Mouse (Mus musculus) heart, adult 9 months (tissue): ENCODE measurements at regions not wholly inside any gene's neighbourhood (a gene's known extent, or its start where the extent isn't known, plus 50 kb on each side); places are given as distances from the start of the nearest gene placed in this dataset.

Source experiments
- DNase-seq, 2 experiments: peaks; one replicate each; pipeline ENCODE4 v3.0.0; 2022; ENCODE audit warnings: low spot score in 2 of 2

- DNase-seq: peak; percentile 31 to 46
These were observed 155.6 kb downstream of the Efnb1 start for GRCm38 (mm10) chrX:99291423-99291963.

GRCm38 (mm10) chrX:99287988-99288387 lies 152.1 kb downstream of the Efnb1 start:
- DNase-seq: no peak

GRCm38 (mm10) chrX:99286876-99287275 lies 150.9 kb downstream of the Efnb1 start:
- no peak for DNase-seq

GRCm38 (mm10) chrX:99285611-99286010 lies 149.7 kb downstream of the Efnb1 start:
- peak; percentile 45 to 47 for DNase-seq

DNA sequence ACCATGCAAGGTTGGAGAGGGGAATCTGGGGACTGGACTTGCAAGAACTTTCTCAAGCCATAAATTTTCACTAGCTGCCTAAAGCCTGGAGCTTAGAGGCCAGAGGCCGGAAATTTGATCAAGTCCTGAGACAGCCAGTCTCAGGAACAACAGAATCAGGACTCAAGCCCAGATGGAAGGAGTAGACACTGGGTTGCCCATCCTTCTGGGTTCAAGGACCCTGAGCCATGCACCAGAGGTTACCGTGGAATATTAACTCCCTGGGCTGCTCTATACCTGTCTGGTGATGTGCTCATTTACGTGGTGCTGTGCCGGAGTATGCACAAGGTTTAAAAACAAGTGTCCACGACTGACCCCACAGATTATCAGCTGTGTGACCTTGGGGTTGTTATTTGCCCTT lies 145.1 kb downstream of the Efnb1 start:
- no peak for DNase-seq

DNA sequence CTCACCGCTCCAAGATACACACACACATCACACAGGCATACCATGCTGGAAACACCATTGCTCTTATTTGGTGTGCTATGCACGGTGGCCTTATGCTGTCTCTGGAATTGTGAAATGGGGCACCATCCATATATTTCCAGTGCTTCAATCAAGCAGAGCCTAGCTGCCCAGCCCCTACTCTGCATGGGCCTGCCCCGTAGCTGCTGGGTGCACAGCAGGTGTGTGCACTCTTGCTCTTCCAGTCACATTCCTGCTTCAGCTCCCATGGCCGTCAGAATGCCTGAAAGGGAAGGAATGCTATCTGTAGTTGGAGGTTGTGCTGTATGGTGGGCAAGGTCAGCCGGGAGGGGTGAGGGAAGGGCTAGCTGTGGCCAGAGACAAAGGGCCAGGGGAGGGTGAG lies 144.6 kb downstream of the Efnb1 start:
- DNase-seq: no peak

DNA sequence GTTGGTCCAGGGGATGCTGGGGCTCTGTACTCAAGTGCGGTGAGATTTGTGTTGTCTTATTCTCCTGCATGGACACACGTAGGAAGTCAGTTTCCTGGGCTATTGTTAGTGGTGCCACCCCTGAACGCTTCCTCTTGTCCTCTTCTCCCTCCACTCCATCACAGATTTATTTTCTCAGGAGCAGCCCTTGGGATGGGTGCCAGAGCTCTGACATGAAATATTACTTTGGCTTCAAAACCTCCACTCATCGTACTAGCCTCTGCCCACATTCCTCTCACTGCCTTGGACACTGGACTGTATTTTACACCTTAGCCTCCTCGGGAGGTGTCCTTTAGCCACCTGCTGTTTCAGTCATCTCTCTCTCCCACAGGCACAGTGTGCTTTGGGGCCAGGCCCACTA lies 139.6 kb downstream of the Efnb1 start:
- no peak for DNase-seq

GRCm38 (mm10) chrX:99271908-99272307 lies 136.0 kb downstream of the Efnb1 start:
- DNase-seq: no peak

DNA sequence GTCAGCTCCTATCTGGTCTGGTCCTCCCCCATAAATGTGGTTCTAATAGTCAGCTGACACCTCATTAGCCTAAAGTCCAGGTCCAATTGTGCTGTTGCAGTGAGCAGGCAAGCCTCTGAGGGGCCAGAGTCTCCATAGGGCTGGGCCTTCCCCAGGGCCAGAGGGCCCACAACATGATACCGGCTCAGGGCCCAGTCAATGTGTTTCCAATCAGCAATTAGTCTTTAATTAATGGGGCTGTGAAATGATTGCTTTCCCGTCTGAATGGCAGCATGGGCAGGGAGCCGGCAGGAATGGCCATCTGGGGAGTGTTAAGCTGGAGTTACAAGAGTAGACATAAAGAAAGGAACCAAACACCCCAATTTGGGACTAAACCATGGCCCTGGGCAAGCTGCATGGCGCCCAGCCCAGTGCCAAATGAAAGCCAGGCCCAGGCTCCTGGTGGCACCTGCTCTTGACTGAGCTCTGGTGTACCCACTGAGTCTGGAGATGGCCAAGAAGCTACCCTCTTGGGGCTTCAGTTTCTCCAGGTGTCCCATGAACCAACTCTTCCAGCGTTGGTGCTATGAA lies 113.2 kb downstream of the Efnb1 start:
- DNase-seq: no peak

DNA sequence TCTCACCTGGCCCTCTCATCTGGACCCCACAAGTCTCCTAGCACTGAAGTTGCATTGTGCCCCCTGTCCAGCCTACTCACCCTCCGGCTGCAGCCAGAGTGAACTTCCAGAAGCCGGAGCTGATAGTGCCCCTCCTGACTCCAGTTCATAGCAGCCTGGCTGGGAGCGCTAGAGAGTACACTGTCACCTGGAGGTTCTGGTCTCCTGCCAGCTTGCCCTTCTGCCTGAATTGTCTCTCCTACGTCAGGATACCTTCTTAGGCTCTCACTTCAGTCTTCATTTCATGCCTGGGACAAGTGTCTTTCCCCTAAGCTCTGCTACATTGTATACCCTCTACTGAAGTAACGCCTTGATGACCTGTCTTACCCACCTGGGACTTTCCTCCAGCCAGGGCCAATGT lies 112.3 kb downstream of the Efnb1 start:
- no peak for DNase-seq

- DNase-seq: no peak
These were observed 110.8 kb downstream of the Efnb1 start for GRCm38 (mm10) chrX:99246704-99247103.

DNA sequence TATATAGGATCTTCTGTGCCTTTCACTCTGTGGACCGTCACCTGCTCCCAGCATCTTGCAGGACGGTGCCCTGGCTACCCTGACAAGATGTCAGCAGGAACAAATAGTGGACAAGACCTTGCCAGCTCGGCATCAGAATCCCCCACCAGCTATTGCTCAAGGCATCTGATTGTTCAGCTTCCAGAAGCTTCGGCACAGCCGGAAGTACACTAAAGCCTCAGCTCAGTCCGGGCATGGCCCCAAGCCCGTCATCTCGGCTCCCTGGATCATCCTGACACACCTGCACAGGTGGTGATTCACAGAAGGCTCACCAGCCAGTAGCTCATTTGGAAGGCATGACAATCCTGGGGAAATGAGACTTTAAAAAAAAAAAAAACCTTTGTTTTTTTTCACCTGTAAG lies 110.1 kb downstream of the Efnb1 start:
- no peak for DNase-seq

- DNase-seq: no peak
These were observed 109.6 kb downstream of the Efnb1 start for GRCm38 (mm10) chrX:99245541-99245940.

- DNase-seq: no peak
These were observed 107.3 kb downstream of the Efnb1 start for GRCm38 (mm10) chrX:99243251-99243650.

- DNase-seq: no peak
These were observed 105.8 kb downstream of the Efnb1 start for GRCm38 (mm10) chrX:99241684-99242118.

- DNase-seq: peak; percentile 21 to 72
These were observed 97.1 kb downstream of the Efnb1 start for GRCm38 (mm10) chrX:99233035-99233434.

DNA sequence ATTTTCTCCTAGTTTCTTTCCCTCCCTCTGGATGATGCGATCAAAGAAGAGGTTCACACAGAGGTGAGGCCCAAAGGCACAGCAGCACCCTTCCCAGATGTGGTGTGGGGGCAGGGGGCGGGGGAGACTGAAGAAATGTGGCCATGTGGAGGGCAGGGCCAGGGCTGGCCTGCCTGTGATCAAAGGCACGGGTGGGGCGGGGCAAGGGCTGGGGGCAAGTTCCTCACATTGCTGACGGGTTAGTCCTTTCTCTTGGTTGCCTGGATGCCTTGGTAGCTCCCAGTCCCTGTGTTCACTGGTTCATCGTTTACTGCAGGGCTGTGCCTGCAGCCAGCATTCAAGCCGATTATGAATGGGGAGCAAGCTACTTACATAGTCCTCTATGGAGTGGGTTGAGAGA lies 96.4 kb downstream of the Efnb1 start:
- DNase-seq: no peak

DNA sequence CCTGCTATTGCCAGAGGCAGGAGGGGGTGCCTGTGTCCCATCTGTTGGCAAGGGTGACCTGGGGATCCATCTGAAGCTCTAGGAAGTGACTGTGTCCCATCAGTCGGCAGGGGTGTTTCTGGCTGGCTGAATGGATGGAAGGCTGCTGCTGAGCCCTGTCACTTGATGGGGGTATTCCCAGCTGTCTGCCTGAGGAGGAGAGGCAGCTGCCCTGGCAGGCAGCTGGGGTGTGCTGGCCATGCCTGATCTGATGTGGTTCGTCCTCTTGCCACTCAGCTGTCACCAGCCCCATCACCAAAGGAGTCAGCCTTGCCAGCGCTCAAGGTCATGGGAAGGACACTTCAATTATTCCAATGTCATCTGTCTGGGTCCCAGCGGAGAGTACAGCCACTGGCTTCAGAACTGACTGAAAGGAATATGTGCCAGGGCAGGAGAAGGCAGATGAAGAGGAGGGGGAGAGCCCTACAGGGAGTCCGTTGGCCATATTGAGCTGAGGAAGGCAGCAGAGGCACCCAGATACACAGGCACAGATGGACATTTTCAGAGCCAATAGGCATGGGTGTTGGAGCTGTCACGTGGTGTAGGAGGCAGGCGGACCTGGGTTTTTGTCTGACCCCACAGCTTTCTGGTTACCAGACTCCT lies 89.3 kb downstream of the Efnb1 start:
- no peak for DNase-seq

- no peak for DNase-seq
These were observed 86.1 kb downstream of the Efnb1 start for GRCm38 (mm10) chrX:99222017-99222416.

DNA sequence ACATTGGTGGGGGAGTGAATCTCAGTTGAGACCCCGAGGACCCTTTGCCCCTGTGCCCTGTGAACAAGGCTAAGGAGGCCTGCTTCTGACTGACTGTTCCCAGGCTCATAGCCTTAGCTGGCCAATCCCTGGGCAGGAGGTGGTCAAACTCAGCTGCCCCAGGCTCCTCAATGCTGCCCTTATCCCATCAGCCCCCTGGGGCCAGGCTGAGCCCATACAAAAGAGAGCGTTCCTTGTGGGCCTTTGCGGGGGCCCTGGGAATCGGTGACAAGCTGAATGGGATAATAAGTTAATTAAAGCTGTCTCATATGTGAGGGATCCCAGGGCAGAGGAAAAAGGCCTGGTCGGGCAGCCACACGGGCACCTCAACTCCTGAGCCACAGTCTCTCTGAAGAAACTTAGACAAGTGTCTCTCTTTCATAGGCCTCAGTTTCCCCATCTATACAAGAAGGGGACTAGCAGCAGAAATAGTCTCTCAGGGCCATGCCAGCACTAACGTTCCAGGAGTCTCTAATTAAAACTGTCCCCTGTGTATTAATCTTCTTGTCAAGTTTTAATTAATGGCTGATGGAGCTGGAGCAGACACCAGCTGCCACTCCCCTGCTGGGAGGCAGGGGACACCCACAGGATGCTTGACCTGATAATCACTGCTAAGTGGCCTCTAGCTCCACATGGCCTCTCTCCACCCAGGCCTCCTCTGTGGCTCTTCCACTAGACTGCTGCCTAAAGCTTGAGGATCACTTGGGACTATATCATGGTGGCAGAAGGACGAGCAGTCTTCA lies 84.9 kb downstream of the Efnb1 start:
- no peak for DNase-seq

GRCm38 (mm10) chrX:99218213-99218612 lies 82.3 kb downstream of the Efnb1 start:
- no peak for DNase-seq

DNA sequence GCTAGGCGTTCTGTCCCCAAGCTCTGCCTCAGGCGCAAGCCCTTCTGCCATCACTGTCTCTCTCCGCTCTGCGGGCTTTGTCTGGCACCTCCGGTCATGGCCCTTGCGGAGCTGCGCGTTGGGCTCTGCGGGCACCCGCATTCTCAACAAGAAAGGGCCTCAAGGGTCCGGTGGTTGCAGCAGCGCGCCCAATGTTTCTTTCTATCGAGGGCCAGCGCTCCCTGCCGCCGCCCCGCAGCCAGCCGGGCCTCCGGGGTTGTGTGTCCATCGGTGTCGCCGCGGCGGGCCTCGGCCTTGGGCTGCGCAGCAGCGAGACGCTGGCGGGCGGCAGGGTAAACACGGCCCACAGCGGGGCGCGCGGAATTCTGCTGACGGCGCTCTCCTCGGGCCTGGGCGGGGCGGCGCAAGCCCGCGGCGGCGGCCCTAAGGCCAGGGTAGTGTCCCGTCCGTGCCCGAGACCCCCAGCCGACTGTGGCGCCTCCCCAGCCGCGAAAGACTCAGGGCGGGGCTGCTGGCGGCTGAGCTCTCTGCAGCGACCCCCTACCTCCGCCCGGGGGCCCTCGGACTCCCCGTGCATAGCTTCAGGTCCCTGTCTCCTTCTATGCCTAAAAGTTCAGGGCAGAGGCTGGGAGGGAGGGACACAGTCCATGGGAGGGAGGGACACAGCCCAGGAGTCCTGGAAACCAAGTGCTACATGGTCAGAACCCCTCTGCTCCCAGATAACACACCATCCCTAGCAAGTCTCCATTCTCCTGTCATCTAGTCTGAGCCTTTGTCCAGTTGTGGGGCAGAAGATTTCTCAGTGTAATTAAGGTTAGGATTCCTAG lies 80.9 kb downstream of the Efnb1 start:
- peak; percentile 28 to 33 for DNase-seq
